Mouse (Mus musculus): ENCODE measurements around the gene Smim17.
"Not testable (repeated sequence)": the region's sequence is repeated elsewhere in the genome, so short reads cannot be mapped to it uniquely, and the experiment has no call there.

Gene Smim17

GRCm38 (mm10) chr7:6415442-6415787 is 16.9 kb downstream of the Smim17 start:
- no peak for DNase-seq (ENCODE audit: low read depth)

GRCm38 (mm10) chr7:6419894-6420293 is 21.4 kb downstream of the Smim17 start:
- DNase-seq (ENCODE audit: low read depth): no peak

GRCm38 (mm10) chr7:6429381-6429780 is 30.9 kb downstream of the Smim17 start:
- DNase-seq (ENCODE audit: low read depth): no peak

DNA sequence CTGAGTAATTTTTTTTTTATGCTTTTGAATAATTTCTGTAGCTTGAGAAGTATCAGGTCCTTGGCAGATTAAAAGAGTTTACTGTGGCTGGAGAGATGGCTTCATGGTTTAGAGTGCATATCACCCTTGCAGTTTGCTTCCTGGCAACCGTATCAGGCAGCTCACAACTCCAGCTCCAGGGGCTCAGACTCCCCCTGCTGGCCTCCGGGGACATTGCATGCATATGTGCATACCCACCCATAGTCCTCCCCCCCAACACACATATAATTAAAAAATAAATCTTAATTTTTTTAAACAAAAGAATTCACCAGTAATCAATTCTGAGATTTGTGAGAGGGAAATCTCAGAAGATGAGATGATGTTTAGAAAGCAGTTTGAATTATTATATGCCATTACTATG is 31.8 kb downstream of the Smim17 start:
- peak; percentile 56 for DNase-seq (ENCODE audit: low read depth)

GRCm38 (mm10) chr7:6438388-6438787 is 39.9 kb downstream of the Smim17 start, which contains the start of gene Olfr1344:
Gene Olfr1344 (plus strand): TSS chr7:6438688.
- DNase-seq (ENCODE audit: low read depth): no peak

GRCm38 (mm10) chr7:6441173-6441572 is 42.7 kb downstream of the Smim17 start:
- DNase-seq (ENCODE audit: low read depth): no peak

GRCm38 (mm10) chr7:6447771-6448170 is 49.3 kb downstream of the Smim17 start:
- peak; percentile 7 for DNase-seq (ENCODE audit: low read depth)

DNA sequence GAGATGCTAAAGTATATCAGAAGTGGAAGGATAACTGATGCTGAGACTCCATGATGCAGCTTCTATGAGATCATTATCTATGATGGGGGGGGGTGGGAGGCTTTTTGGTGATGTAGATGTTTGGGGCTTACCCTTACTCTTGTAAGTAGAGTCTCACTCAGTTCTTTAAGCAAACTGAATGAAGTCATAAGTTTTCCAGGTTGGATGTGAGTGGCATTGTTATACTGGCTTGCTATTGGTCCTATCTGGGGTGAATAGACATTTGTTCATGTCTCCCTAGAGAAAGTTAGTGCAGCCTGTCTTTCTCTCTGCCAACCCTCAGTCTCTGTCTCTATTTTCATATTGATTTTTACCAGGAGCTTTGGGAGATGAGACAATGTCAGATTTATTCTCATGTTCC is 57.4 kb downstream of the Smim17 start, which contains the start of gene Olfr1336:
TSS of gene Olfr1336 (plus strand) at position 301 of the 400 bp plus-strand sequence.
- no peak for DNase-seq (ENCODE audit: low read depth)

GRCm38 (mm10) chr7:6456399-6456798 is 57.9 kb downstream of the Smim17 start:
- no peak for DNase-seq (ENCODE audit: low read depth)

- DNase-seq (ENCODE audit: low read depth): no peak
These were observed 68.4 kb downstream of the Smim17 start, which contains the start of gene Olfr1346 for GRCm38 (mm10) chr7:6466951-6467350. Gene Olfr1346 (plus strand): TSS chr7:6467101.

DNA sequence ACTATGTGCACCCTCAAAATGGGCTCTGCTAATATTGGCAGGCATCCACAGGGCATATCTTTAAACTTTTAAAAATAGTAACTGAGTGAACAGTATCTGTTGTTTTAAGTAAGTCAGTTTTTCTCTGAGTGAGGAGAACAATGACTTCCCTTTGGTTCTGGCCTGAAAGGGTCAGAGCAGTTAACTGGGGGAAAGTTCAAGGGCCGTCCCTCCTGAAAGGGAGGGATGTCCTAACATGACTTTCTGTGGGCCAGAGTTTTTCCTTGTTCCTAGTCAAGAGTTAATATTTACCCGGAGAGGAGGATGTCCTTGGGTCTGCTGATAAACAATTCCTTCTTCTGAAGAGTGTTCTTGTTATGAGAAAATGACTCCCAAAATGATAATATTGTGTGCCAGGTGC is 79.1 kb downstream of the Smim17 start:
- not testable (repeated sequence) for DNase-seq (ENCODE audit: low read depth)
